Mouse (Mus musculus) ES-Bruce4 (cell line): Measurements from ENCODE around the gene Samsn1. TPM values are rescaled to one million over a fixed set of nuclear protein-coding genes. Genes with fewer than 3 reads are reported as not detected.

Source experiments
- H3K27ac ChIP-seq: 2 replicates; pipeline ENCODE4 v1.5.1; 2012; ENCODE audit warnings: low read length, inconsistent platforms; ENCODE audit not compliant: insufficient read depth
- H3K27me3 ChIP-seq: 2 replicates; pipeline ENCODE4 v1.6.1; 2012; ENCODE audit warnings: mild to moderate bottlenecking, low read length, inconsistent platforms; ENCODE audit not compliant: control insufficient read depth, poor library complexity, insufficient read depth, severe bottlenecking
- H3K36me3 ChIP-seq: 2 replicates; pipeline ENCODE4 v1.6.1; 2012; ENCODE audit warnings: inconsistent platforms, mild to moderate bottlenecking, low read length, moderate library complexity; ENCODE audit not compliant: control insufficient read depth, poor library complexity, insufficient read depth, severe bottlenecking
- H3K4me1 ChIP-seq: one replicate; pipeline ENCODE4 v1.8.1; 2011; ENCODE audit warnings: low read length; ENCODE audit not compliant: control insufficient read depth, insufficient read depth
- H3K4me3 ChIP-seq: 2 replicates; pipeline ENCODE4 v1.5.1; 2011; ENCODE audit warnings: low read depth, mild to moderate bottlenecking, low read length
- H3K9ac ChIP-seq: 2 replicates; pipeline ENCODE4 v1.6.1; 2012; ENCODE audit warnings: low read depth, mild to moderate bottlenecking, inconsistent platforms; ENCODE audit not compliant: poor library complexity, severe bottlenecking
- H3K9me3 ChIP-seq: replicated peaks from 2 replicates; pipeline ENCODE4 v1.6.1; 2012; ENCODE audit warnings: mild to moderate bottlenecking, low read length, inconsistent platforms; ENCODE audit not compliant: control insufficient read depth, poor library complexity, insufficient read depth, severe bottlenecking
- CTCF ChIP-seq: IDR thresholded peaks from one replicate; pipeline ENCODE4 v1.8.1; 2011; ENCODE audit warnings: low read depth, low read length
- EP300 ChIP-seq: IDR thresholded peaks from 2 replicates; pipeline ENCODE4 v1.6.1; 2011; ENCODE audit warnings: low read depth, low read length; ENCODE audit not compliant: insufficient read depth
- POLR2A ChIP-seq: IDR thresholded peaks from one replicate; pipeline ENCODE4 v1.8.1; 2011; ENCODE audit warnings: low read length; ENCODE audit not compliant: insufficient read depth
- polyA plus RNA-seq: library from polyadenylated mRNA; stranded (reverse); fragments of >200 nt; gene quantifications from 2 replicates; pipeline ENCODE4 v1.2.4, GENCODE M21; 2011; ENCODE audit warnings: low read depth; ENCODE audit not compliant: missing spikeins, insufficient read depth, insufficient read length

Samsn1 gene
- polyA plus RNA-seq, 1 experiment = not detected

GRCm38 (mm10) chr16:75887203-75887602 is 134.9 kb downstream of the Samsn1 start:
- Histone ChIP-seq H3K27ac (no peak overlapping the region), H3K9me3 (no peaks in the 10 kb centered on the region), H3K4me3 (no peak overlapping the region), H3K9ac (no peak overlapping the region), H3K4me1 (no peaks in the 10 kb centered on the region), H3K36me3 (no peaks in the 10 kb centered on the region), H3K27me3 (no peaks in the 10 kb centered on the region; the same call in 1 of the 2 replicates)
- TF ChIP-seq CTCF = no peak
- no peak for TF ChIP-seq EP300
- no peak for TF ChIP-seq POLR2A

GRCm38 (mm10) chr16:75878885-75879284 is 143.2 kb downstream of the Samsn1 start:
- Histone ChIP-seq H3K9ac (no peak overlapping the region), H3K27ac (no peak overlapping the region), H3K4me3 (no peak overlapping the region), H3K9me3 (no peaks in the 10 kb centered on the region), H3K27me3 (no peaks in the 10 kb centered on the region), H3K36me3 (no peaks in the 10 kb centered on the region), H3K4me1 (no peaks in the 10 kb centered on the region)
- TF ChIP-seq CTCF (no peak), EP300 (no peak), POLR2A (no peak)

DNA sequence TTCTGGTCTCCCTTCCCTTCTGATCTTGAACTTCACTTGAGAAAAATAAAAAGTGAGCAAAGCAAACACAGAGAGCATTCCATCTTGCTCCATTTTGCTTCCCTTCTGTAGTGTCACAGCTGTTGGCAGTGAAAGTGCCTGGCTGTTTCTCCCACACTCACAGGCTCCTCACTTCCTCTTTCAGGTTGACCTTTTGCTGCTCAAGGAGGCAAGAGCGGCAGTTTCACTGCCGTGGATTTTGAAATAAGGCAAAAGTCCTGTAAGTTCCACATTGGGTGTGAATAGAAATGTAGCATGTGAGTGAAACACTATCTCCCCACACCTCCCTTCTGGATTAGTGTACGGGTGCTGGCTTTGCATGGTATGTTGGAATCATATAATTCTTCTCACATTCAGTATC is 144.9 kb downstream of the Samsn1 start:
- Histone ChIP-seq H3K9ac (no peak overlapping the region), H3K36me3 (no peaks in the 10 kb centered on the region), H3K4me3 (no peak overlapping the region), H3K4me1 (no peaks in the 10 kb centered on the region), H3K27me3 (no peaks in the 10 kb centered on the region), H3K27ac (no peak overlapping the region), H3K9me3 (no peaks in the 10 kb centered on the region)
- TF ChIP-seq POLR2A = no peak
- TF ChIP-seq EP300 = no peak
- TF ChIP-seq CTCF = no peak

GRCm38 (mm10) chr16:75875896-75876295 is 146.2 kb downstream of the Samsn1 start:
- TF ChIP-seq POLR2A = no peak
- H3K27me3 ChIP-seq = no peaks in the 10 kb centered on the region
- H3K4me1 ChIP-seq = no peaks in the 10 kb centered on the region
- no peak overlapping the region for H3K9ac ChIP-seq
- no peaks in the 10 kb centered on the region for H3K9me3 ChIP-seq
- H3K4me3 ChIP-seq = no peak overlapping the region
- H3K27ac ChIP-seq = no peak overlapping the region
- H3K36me3 ChIP-seq = no peaks in the 10 kb centered on the region

- TF ChIP-seq EP300 = no peak
- no peaks in the 10 kb centered on the region for H3K27me3 ChIP-seq
- H3K4me1 ChIP-seq = no peaks in the 10 kb centered on the region
- H3K9ac ChIP-seq = no peak overlapping the region
- H3K4me3 ChIP-seq = no peak overlapping the region
- H3K9me3 ChIP-seq = no peaks in the 10 kb centered on the region
- no peaks in the 10 kb centered on the region for H3K36me3 ChIP-seq
- H3K27ac ChIP-seq = no peak overlapping the region
Observed at GRCm38 (mm10) chr16:75874508-75874907, 147.6 kb downstream of the Samsn1 start.

- Histone ChIP-seq H3K4me3 (no peak overlapping the region), H3K27me3 (no peaks in the 10 kb centered on the region), H3K27ac (no peak overlapping the region), H3K9ac (no peak overlapping the region), H3K36me3 (no peaks in the 10 kb centered on the region), H3K4me1 (no peaks in the 10 kb centered on the region), H3K9me3 (no peaks in the 10 kb centered on the region)
- no peak for TF ChIP-seq EP300
Observed at GRCm38 (mm10) chr16:75872241-75872640, 149.8 kb downstream of the Samsn1 start.

- H3K4me1 ChIP-seq = no peaks in the 10 kb centered on the region
- H3K36me3 ChIP-seq = no peaks in the 10 kb centered on the region
- no peak for TF ChIP-seq EP300
- TF ChIP-seq POLR2A = no peak
- TF ChIP-seq CTCF = no peak
- H3K9ac ChIP-seq = no peak overlapping the region
- no peaks in the 10 kb centered on the region for H3K9me3 ChIP-seq
- no peaks in the 10 kb centered on the region for H3K27me3 ChIP-seq
- H3K27ac ChIP-seq = no peak overlapping the region
- no peak overlapping the region for H3K4me3 ChIP-seq
Observed at GRCm38 (mm10) chr16:75867400-75867799, 154.7 kb downstream of the Samsn1 start.
